Mouse (Mus musculus): ENCODE measurements around the gene Cnot10.

GRCm38 (mm10) chr9:114557086-114557485 lies 82.9 kb downstream of the Cnot10 start:
- TF ChIP-seq CTCF (IDR thresholded peaks at IDR 0.05; ENCODE audit: low read depth, low read length) (no peak), EP300 (IDR thresholded peaks at IDR 0.05; ENCODE audit: insufficient read depth, low read depth, low read length) (0 out of 2 replicates have a peak, but pooled peaks have one; percentile 42), POLR2A (IDR thresholded peaks at IDR 0.05; ENCODE audit: insufficient read depth, low read length) (no peak)

Measured in ES-Bruce4 (cell line).